Mouse (Mus musculus): ENCODE results near the gene Tlk1. TPM values are rescaled to one million over a fixed set of nuclear protein-coding genes. Genes with fewer than 3 reads are reported as not detected.

The Tlk1 gene
- 10 to 100 TPM; 43.1 to 46.2 TPM for total RNA-seq (2021)
- long read RNA-seq, experiment 1, full-length matches to known transcripts, result 40 of 60 reads
- long read RNA-seq, experiment 1, partial matches to known transcripts, result 6 of 60 reads
- long read RNA-seq, experiment 1, other reads (novel, unspliced or antisense), result 14 of 60 reads
- long read RNA-seq, experiment 2, full-length matches to known transcripts, result 35 of 54 reads
- long read RNA-seq, experiment 2, partial matches to known transcripts, result 4 of 54 reads
- long read RNA-seq, experiment 2, other reads (novel, unspliced or antisense), result 15 of 54 reads

DNA sequence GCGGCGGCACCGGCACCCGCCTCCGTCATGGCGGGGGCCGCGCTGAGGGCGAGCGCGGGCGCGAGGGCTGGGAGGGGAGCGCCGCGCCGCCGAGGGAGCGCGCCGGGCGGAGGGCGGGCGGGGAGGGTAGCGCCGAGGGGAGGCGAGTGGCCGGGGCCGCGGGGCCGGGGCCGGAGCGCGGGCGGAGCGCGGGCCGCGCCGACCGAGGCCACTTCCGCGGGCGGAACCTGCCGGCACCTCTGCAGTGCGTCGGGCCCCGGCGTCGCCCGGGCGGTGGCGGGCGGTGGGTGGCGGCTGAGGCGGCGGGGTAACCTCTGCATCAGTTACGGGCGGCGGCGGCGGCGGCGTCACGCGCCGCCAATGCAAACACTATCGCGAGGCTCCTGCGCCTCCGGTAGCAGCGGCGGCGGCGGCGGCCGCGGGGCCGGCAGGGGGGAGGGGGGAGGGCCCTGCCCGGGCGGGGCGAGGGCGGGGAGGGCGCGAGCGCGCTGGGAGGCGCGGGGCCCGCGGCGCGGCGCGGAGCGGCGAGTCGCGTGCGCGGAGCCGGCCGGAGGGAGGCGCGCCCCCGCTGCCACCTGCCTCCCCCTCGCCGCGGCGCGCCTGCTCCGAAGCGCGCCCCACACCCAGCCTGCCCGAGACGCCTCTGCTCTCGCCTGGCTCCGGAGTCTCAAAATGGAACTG, at the start of gene Tlk1:
TSS of gene Tlk1 (minus strand) at position 358 of the 681 bp plus-strand sequence.
- peak; percentile 83 for DNase-seq

GRCm38 (mm10) chr2:70875129-70875528, 49.6 kb upstream of the Tlk1 start:
- DNase-seq, result no peak

- DNase-seq, result no peak
These were observed 47.6 kb upstream of the Tlk1 start for GRCm38 (mm10) chr2:70873168-70873567.

- DNase-seq, result no peak
These were observed 46.0 kb upstream of the Tlk1 start for GRCm38 (mm10) chr2:70871466-70872022.

- no peak for DNase-seq
These were observed 45.3 kb upstream of the Tlk1 start for GRCm38 (mm10) chr2:70870819-70871218.

GRCm38 (mm10) chr2:70869116-70869515, 43.6 kb upstream of the Tlk1 start:
- no peak for DNase-seq

DNA sequence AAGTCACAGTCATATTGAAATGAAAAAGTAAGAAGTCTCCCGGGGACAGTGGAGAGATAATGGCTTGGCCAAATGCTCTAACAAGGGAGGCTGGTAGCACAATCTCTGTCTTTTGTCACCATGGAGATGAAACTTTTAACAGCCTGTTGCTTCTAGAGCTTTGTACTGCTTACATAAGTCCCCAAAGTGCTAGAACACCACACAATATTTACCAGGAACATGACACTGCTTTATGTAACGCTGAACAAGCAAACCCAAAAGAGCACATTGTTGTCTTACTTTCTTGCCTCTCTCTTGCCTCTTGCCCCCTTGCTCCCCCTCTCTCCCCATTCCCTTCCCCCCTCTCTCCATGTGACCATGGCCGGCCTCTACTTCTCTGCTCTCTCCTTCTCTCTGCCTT, 41.7 kb upstream of the Tlk1 start:
- DNase-seq, result no peak

GRCm38 (mm10) chr2:70862881-70863280, 37.4 kb upstream of the Tlk1 start:
- no peak for DNase-seq

DNA sequence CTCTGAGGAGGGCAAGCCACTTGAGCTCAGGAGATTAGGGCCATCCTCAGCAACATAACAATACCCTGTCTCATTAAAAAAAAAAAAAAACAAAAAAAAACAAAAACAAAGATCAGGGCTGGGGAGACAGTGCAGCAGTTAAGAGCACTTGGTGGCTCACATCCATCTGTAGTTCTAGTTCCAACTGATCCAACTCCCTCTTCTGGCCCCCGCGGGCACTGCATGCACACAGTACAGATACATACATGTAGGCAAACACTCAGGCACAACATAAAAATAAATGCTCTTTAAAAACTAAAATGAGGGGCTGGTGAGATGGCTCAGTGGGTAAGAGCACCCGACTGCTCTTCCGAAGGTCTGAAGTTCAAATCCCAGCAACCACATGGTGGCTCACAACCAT, 34.2 kb upstream of the Tlk1 start:
- no peak for DNase-seq

GRCm38 (mm10) chr2:70856971-70857370, 31.4 kb upstream of the Tlk1 start:
- no peak for DNase-seq

DNA sequence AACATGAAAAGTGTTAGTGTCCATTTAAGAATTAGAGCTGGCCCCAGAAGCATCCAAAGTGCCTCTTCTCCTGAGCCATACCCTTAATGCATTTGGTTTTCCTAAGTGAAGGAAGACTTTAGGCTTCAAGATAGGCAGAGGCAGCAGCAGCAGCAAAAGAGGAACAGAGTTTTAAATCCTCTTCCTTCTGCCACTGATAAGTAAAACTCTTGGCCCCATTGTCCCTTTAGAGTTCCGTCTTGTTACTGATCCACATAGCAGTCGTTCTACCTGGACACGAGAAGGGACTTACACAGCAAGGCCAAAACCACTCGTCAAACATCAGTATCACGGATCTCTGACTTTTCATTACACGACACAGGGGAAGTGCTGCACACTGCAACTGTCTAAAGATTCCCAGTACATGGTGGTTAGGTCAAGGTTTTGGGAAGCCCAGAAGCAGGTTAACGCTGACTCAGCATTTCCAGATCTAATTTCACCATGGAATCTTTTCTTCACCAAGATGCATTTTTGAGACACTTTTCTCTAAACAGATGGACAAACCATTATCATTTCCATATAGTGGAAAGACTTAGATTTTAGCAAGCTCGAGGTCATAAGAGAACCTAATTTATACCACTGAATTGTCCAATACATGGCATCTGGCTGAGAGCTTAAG, 28.8 kb upstream of the Tlk1 start:
- DNase-seq, result no peak

DNA sequence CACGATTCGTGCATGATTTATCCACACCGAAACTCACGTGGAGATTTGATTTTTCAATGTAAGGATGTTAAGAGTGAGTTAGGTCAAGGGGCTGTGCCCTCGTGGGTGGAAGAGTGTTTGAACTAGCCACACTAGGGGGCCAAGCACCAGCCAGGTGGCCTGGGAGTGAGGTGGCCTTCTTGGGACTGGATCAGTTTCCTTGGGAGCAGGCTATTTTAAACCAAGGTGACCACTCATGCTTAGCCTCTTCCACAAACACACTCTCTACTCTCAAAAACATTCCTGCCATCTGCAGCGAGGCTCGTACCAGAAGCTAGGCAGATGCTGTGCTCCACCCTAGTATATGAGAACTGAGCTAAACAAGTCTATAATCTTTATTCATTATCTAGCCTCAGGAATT, 27.8 kb upstream of the Tlk1 start:
- no peak for DNase-seq

DNA sequence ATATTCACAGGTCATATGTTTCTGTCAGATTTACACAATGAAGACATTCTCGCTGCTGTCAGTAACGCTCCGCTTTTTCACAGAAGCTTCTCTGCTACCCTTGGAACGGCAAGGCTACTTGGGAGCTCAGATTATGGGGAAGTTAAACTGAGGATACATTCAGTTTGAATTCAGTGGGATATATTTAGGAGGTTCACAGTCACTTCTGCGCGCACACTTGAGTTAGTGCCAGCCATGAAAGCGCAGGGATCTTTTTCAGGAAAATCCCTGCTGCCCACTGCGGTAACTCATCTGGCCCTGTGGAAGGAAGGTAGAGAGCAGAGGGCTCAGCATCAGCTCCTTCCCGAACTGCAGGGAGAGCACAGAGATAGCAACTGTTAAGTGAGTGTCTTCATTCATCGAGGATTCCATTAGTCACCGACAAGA, 27.3 kb upstream of the Tlk1 start:
- no peak for DNase-seq

DNA sequence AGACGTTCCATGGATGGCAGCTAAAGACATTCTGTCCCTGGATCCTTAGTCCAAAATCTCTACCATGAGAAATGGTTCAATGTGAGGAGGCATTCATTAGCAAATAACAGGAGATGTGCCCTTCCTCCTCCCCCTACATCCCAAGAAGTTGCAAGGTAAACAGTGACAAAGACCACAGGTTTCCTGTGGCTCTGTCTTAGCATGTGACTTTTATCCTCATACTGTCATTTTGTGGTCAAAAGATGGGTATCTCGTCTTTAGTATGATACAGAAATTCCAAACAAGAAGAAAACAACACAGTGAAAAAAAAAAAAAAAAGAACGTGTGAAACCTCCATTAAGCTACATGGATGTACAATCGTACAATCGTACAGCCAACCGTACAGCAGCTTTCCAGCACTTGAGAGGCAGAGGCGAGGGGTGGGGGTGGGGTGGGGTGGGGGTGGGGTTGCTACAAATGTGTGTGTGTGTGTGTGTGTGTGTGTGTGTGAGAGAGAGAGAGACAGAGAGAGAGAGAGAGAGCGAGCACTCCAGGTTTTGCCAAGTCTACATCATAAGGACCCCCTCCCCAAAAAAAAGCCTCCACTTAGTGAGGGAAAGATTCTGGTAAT, 26.8 kb upstream of the Tlk1 start:
- DNase-seq, result no peak

GRCm38 (mm10) chr2:70845871-70846270, 20.3 kb upstream of the Tlk1 start:
- no peak for DNase-seq

- no peak for DNase-seq
These were observed 19.3 kb upstream of the Tlk1 start for GRCm38 (mm10) chr2:70844694-70845395.

DNA sequence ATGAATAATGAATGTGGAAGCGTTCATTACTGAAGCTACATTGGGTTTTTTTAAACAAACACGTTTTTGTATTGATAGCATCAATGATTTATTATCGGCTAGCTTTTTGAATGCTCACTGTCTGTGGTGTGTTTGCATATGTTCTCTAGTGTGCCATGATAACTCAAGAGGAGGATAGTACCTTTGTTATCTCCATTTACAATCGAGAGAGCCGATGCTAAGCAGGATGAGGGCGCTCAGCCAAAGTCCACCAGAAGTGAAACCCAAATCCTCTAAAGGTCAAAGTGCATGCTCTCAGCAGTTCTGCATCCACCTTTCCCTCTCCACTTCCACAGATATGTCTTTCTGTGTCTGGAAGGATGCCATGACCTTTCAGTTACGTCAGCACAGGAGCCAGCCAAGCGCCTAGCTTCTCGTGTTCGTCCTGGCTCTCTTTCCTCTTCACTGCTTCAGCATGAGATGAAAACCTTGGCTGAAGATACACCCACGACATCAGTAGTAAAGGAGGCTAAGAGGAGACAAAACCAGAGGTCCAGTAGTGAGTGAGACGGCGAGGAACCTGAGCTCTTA, 16.6 kb upstream of the Tlk1 start:
- DNase-seq, result no peak

GRCm38 (mm10) chr2:70838536-70839216, 13.1 kb upstream of the Tlk1 start:
- DNase-seq, result no peak

GRCm38 (mm10) chr2:70836306-70836651, 10.8 kb upstream of the Tlk1 start:
- no peak for DNase-seq

GRCm38 (mm10) chr2:70835641-70836305, 10.2 kb upstream of the Tlk1 start:
- DNase-seq, result no peak

GRCm38 (mm10) chr2:70835209-70835608, 9.7 kb upstream of the Tlk1 start:
- no peak for DNase-seq

Measured in gastrocnemius, postnatal 10 days (tissue).